Mouse (Mus musculus) embryonic facial prominence, embryonic 12.5 days (tissue): Measurements from ENCODE around the gene Mfsd4b1. TPM values are rescaled to one million over a fixed set of nuclear protein-coding genes. Genes with fewer than 3 reads are reported as not detected.
A peak's percentile ranks its signal among the peaks of the same experiment; 100 is the strongest.

Source experiments
- ATAC-seq: fragments of 200-750 bp; cut with Nextera tagmentation; 2 replicates; pipeline ENCODE4 v1.8.0; 2017; ENCODE audit not compliant: insufficient number of reproducible peaks, insufficient read depth, low FRiP score, low TSS enrichment
- H3K27ac ChIP-seq: fragments of 300-500 bp; sonication (generic); 2 replicates; pipeline ENCODE4 v1.5.1; 2016; ENCODE audit warnings: mild to moderate bottlenecking
- H3K27me3 ChIP-seq: fragments of 300-500 bp; sonication (generic); 2 replicates; pipeline ENCODE4 v1.6.1; 2016; ENCODE audit warnings: mild to moderate bottlenecking, moderate library complexity
- H3K36me3 ChIP-seq: fragments of 300-500 bp; sonication (generic); 2 replicates; pipeline ENCODE4 v1.6.1; 2016; ENCODE audit warnings: mild to moderate bottlenecking
- H3K4me1 ChIP-seq: fragments of 300-500 bp; sonication (generic); 2 replicates; pipeline ENCODE4 v1.6.1; 2016
- H3K4me2 ChIP-seq: fragments of 300-500 bp; sonication (generic); replicated peaks from 2 replicates; pipeline ENCODE4 v1.6.1; 2016; ENCODE audit warnings: mild to moderate bottlenecking, moderate library complexity
- H3K4me3 ChIP-seq: fragments of 300-500 bp; sonication (generic); 2 replicates; pipeline ENCODE4 v1.5.1; 2016; ENCODE audit warnings: mild to moderate bottlenecking
- H3K9ac ChIP-seq: fragments of 300-500 bp; sonication (generic); 2 replicates; pipeline ENCODE4 v1.6.1; 2016; ENCODE audit warnings: mild to moderate bottlenecking, moderate library complexity
- H3K9me3 ChIP-seq: fragments of 300-500 bp; sonication (generic); 2 replicates; pipeline ENCODE4 v1.6.1; 2016; ENCODE audit warnings: mild to moderate bottlenecking, moderate library complexity
- WGBS: fragments of 180-500 bp; shearing (Covaris S2); methylation state at CpG from one replicate; pipeline ENCODE4 v1.1.7; 2016; 5-methylcytosine and 5-hydroxymethylcytosine counted together
- polyA plus RNA-seq: library from polyadenylated mRNA; unstranded; fragments of >200 nt; fragmentation: Nextera tagmentation; extraction: Ambion mirVana; gene quantifications from 2 replicates; pipeline ENCODE4 v1.2.1, GENCODE M21; 2016

The Mfsd4b1 gene
- polyA plus RNA-seq, 1 experiment from 2014 or later, result 0.13 TPM

GRCm38 (mm10) chr10:39991155-39991554 is 33.9 kb downstream of the Mfsd4b1 start:
- Histone ChIP-seq H3K4me1 (no peaks in the 10 kb centered on the region), H3K36me3 (no peaks in the 10 kb centered on the region), H3K27ac (no peak overlapping the region), H3K9me3 (0 out of 2 replicates have a peak, but pooled peaks cover 3% of the 10 kb centered on the region), H3K4me3 (no peak overlapping the region), H3K4me2 (no peak overlapping the region), H3K27me3 (no peaks in the 10 kb centered on the region), H3K9ac (no peak overlapping the region)
- ATAC-seq, result no peak
- WGBS, result 50% methylated on average over 4 of the region's 4 CpGs

GRCm38 (mm10) chr10:39986466-39986865 is 38.6 kb downstream of the Mfsd4b1 start, which contains the start of gene Mfsd4b5:
Gene Mfsd4b5 (minus strand): TSS chr10:39986646.
- H3K4me2 ChIP-seq, result no peak within 1 kb of the TSS
- no peak within 1 kb of the TSS for H3K4me3 ChIP-seq
- no peak for ATAC-seq
- H3K9ac ChIP-seq, result no peak within 1 kb of the TSS
- 83% methylated on average over 12 of the region's 12 CpGs for WGBS
- no peaks in the 10 kb centered on the region for H3K4me1 ChIP-seq
- no peaks in the 10 kb centered on the region for H3K27me3 ChIP-seq
- no peaks in the 10 kb centered on the region for H3K36me3 ChIP-seq
- no peak within 1 kb of the TSS for H3K27ac ChIP-seq
- H3K9me3 ChIP-seq, result no peaks in the 10 kb centered on the region

GRCm38 (mm10) chr10:39982604-39983003 is 42.5 kb downstream of the Mfsd4b1 start:
- no peak overlapping the region for H3K4me2 ChIP-seq
- H3K27ac ChIP-seq, result no peak overlapping the region
- WGBS, result 79% methylated on average over 5 of the region's 5 CpGs
- H3K4me1 ChIP-seq, result no peaks in the 10 kb centered on the region
- peaks cover 6% of the 10 kb centered on the region; the same call in 1 of the 2 replicates for H3K9me3 ChIP-seq
- H3K27me3 ChIP-seq, result no peaks in the 10 kb centered on the region
- H3K9ac ChIP-seq, result no peak overlapping the region
- no peak overlapping the region for H3K4me3 ChIP-seq
- ATAC-seq, result no peak
- H3K36me3 ChIP-seq, result no peaks in the 10 kb centered on the region

GRCm38 (mm10) chr10:39978231-39978630 is 46.8 kb downstream of the Mfsd4b1 start:
- no peaks in the 10 kb centered on the region for H3K4me1 ChIP-seq
- H3K9me3 ChIP-seq, result peaks cover 9% of the 10 kb centered on the region; the same call in 1 of the 2 replicates
- no peaks in the 10 kb centered on the region for H3K27me3 ChIP-seq
- 91% methylated on average over 1 of the region's 1 CpGs for WGBS
- H3K9ac ChIP-seq, result no peak overlapping the region
- no peak for ATAC-seq
- H3K36me3 ChIP-seq, result no peaks in the 10 kb centered on the region
- H3K27ac ChIP-seq, result no peak overlapping the region
- no peak overlapping the region for H3K4me2 ChIP-seq
- H3K4me3 ChIP-seq, result no peak overlapping the region

- Histone ChIP-seq H3K27me3 (no peaks in the 10 kb centered on the region), H3K9me3 (peaks cover 9% of the 10 kb centered on the region; the same call in 1 of the 2 replicates), H3K4me3 (no peak overlapping the region), H3K9ac (no peak overlapping the region), H3K4me2 (no peak overlapping the region), H3K36me3 (no peaks in the 10 kb centered on the region), H3K4me1 (no peaks in the 10 kb centered on the region), H3K27ac (no peak overlapping the region)
- ATAC-seq, result no peak
- 88% methylated on average over 4 of the region's 4 CpGs for WGBS
These were observed 47.7 kb downstream of the Mfsd4b1 start for GRCm38 (mm10) chr10:39977346-39977745.

GRCm38 (mm10) chr10:39975771-39976170 is 49.3 kb downstream of the Mfsd4b1 start:
- no peak overlapping the region for H3K9ac ChIP-seq
- H3K27me3 ChIP-seq, result no peaks in the 10 kb centered on the region
- H3K4me2 ChIP-seq, result no peak overlapping the region
- no peak for ATAC-seq
- H3K36me3 ChIP-seq, result no peaks in the 10 kb centered on the region
- no peak overlapping the region for H3K27ac ChIP-seq
- 40% methylated on average over 2 of the region's 2 CpGs for WGBS
- H3K4me1 ChIP-seq, result no peaks in the 10 kb centered on the region
- H3K9me3 ChIP-seq, result peaks cover 9% of the 10 kb centered on the region; the same call in 1 of the 2 replicates
- no peak overlapping the region for H3K4me3 ChIP-seq

GRCm38 (mm10) chr10:39974982-39975381 is 50.1 kb downstream of the Mfsd4b1 start:
- Histone ChIP-seq H3K4me1 (no peaks in the 10 kb centered on the region), H3K4me2 (no peak overlapping the region), H3K9me3 (peaks cover 9% of the 10 kb centered on the region; the same call in 1 of the 2 replicates), H3K9ac (no peak overlapping the region), H3K27ac (no peak overlapping the region), H3K4me3 (no peak overlapping the region), H3K36me3 (no peaks in the 10 kb centered on the region), H3K27me3 (no peaks in the 10 kb centered on the region)
- ATAC-seq, result no peak
- WGBS, result 56% methylated on average over 11 of the region's 11 CpGs

- no peak for ATAC-seq
These were observed 57.6 kb downstream of the Mfsd4b1 start for GRCm38 (mm10) chr10:39967512-39967911.

GRCm38 (mm10) chr10:39961906-39962305 is 63.2 kb downstream of the Mfsd4b1 start:
- ATAC-seq, result no peak

More at GRCm38 (mm10) chr10:39967512-39967911, 57.6 kb downstream of the Mfsd4b1 start:
- no peaks in the 10 kb centered on the region for H3K9me3 ChIP-seq
- H3K27ac ChIP-seq, result no peak overlapping the region
- H3K27me3 ChIP-seq, result no peaks in the 10 kb centered on the region
- WGBS, result 86% methylated on average over 3 of the region's 3 CpGs
- no peak overlapping the region for H3K4me2 ChIP-seq
- H3K9ac ChIP-seq, result no peak overlapping the region
- H3K36me3 ChIP-seq, result no peaks in the 10 kb centered on the region
- H3K4me3 ChIP-seq, result no peak overlapping the region
- no peaks in the 10 kb centered on the region for H3K4me1 ChIP-seq

GRCm38 (mm10) chr10:39960441-39960822 is 64.6 kb downstream of the Mfsd4b1 start:
- ATAC-seq, result peak; percentile 48; the same call in 1 of the 2 replicates
- 0 out of 2 replicates have a peak, but pooled peaks cover 3% of the 10 kb centered on the region for H3K27me3 ChIP-seq
- no peak overlapping the region for H3K27ac ChIP-seq
- no peaks in the 10 kb centered on the region for H3K36me3 ChIP-seq
- H3K9me3 ChIP-seq, result no peaks in the 10 kb centered on the region
- 42% methylated on average over 11 of the region's 11 CpGs for WGBS
- peak overlapping the region; percentile 51 for H3K4me3 ChIP-seq
- no peak overlapping the region for H3K9ac ChIP-seq
- peaks cover 7% of the 10 kb centered on the region; the same call in 1 of the 2 replicates for H3K4me1 ChIP-seq
- peak overlapping the region; percentile 94 for H3K4me2 ChIP-seq

More at GRCm38 (mm10) chr10:39961906-39962305, 63.2 kb downstream of the Mfsd4b1 start:
- H3K4me1 ChIP-seq, result peaks cover 7% of the 10 kb centered on the region; the same call in 1 of the 2 replicates
- H3K27me3 ChIP-seq, result 0 out of 2 replicates have a peak, but pooled peaks cover 3% of the 10 kb centered on the region
- WGBS, result 68% methylated on average over 1 of the region's 1 CpGs
- H3K4me3 ChIP-seq, result no peak overlapping the region
- H3K9me3 ChIP-seq, result no peaks in the 10 kb centered on the region
- no peak overlapping the region for H3K27ac ChIP-seq
- no peak overlapping the region for H3K9ac ChIP-seq
- H3K36me3 ChIP-seq, result no peaks in the 10 kb centered on the region
- H3K4me2 ChIP-seq, result no peak overlapping the region

- H3K9me3 ChIP-seq, result no peaks in the 10 kb centered on the region
- ATAC-seq, result peak; percentile 92
- H3K27me3 ChIP-seq, result 0 out of 2 replicates have a peak, but pooled peaks cover 3% of the 10 kb centered on the region
- peak within 1 kb of the TSS; percentile 57 for H3K9ac ChIP-seq
- peak within 1 kb of the TSS; percentile 51 for H3K4me3 ChIP-seq
- H3K36me3 ChIP-seq, result no peaks in the 10 kb centered on the region
- H3K27ac ChIP-seq, result 0 out of 2 replicates have a peak within 1 kb of the TSS, but pooled peaks have one; percentile 50
- H3K4me2 ChIP-seq, result peak within 1 kb of the TSS; percentile 94
- under 1% methylated on average over 38 of the region's 38 CpGs for WGBS
- peaks cover 7% of the 10 kb centered on the region; the same call in 1 of the 2 replicates for H3K4me1 ChIP-seq
These were observed 65.2 kb downstream of the Mfsd4b1 start, which contains the start of gene Mfsd4b3 for GRCm38 (mm10) chr10:39959761-39960440. Gene Mfsd4b3 (minus strand): TSS chr10:39960153.

GRCm38 (mm10) chr10:39958266-39958665 is 66.8 kb downstream of the Mfsd4b1 start:
- Histone ChIP-seq H3K4me3 (no peak overlapping the region), H3K9ac (no peak overlapping the region), H3K4me1 (peaks cover 7% of the 10 kb centered on the region; the same call in 1 of the 2 replicates), H3K27ac (no peak overlapping the region), H3K36me3 (no peaks in the 10 kb centered on the region), H3K27me3 (0 out of 2 replicates have a peak, but pooled peaks cover 3% of the 10 kb centered on the region), H3K4me2 (no peak overlapping the region), H3K9me3 (no peaks in the 10 kb centered on the region)
- WGBS, result 76% methylated on average over 4 of the region's 4 CpGs
- ATAC-seq, result no peak
